Mouse (Mus musculus): ENCODE measurements around the gene Parm1.

Parm1 gene

GRCm38 (mm10) chr5:91653061-91653915 lies 135.9 kb downstream of the Parm1 start:
- no peak for DNase-seq (ENCODE audit: low read depth, low spot score)

GRCm38 (mm10) chr5:91654331-91655048 lies 137.1 kb downstream of the Parm1 start:
- DNase-seq (ENCODE audit: low read depth, low spot score): no peak

DNA sequence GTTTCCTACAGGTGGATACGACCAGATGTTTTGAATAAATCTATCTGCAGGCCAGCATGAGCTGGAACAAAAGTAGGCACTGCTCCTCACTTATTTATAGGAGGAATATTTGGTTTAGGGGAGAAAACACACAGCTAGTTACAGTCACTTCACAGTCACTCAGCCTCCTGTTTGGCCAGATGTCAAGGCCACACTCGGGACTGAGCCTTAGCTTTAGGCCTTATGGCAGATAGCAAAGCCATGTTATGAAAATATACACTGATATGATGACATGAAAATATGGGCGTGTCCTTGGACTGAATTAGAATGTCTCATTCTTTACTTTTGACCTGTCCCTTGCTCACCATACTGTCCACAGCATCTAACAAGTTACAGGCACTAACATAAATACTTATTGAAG lies 137.8 kb downstream of the Parm1 start:
- DNase-seq (ENCODE audit: low read depth, low spot score): no peak

GRCm38 (mm10) chr5:91662715-91663114 lies 145.3 kb downstream of the Parm1 start:
- no peak for DNase-seq (ENCODE audit: low read depth, low spot score)

DNA sequence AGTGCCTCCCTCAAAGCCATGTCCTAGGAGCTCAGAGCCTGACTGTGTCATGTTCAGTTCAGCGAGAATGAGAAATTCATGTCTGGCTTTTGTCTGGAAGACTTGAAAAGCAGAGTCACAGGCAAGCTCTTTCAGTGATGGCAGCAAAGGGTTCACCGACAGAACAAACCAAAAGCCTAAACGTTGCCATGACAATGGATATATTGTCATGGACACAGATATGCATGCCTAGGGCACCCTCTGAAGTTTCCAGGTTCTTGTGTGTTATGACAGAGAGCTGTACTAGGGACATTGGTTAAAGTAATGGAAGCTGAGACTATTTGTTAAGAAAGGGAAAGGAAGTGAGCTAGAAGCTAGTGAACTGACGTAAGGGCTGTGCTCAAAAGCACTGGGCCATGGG lies 149.7 kb downstream of the Parm1 start:
- peak; percentile 8 for DNase-seq (ENCODE audit: low read depth, low spot score)

GRCm38 (mm10) chr5:91669235-91669634 lies 151.8 kb downstream of the Parm1 start:
- no peak for DNase-seq (ENCODE audit: low read depth, low spot score)
